Mouse (Mus musculus): ENCODE measurements at regions not wholly inside any gene's neighbourhood (a gene's known extent, or its start where the extent isn't known, plus 50 kb on each side); places are given as distances from the start of the nearest gene placed in this dataset.

- no peak for TF ChIP-seq CTCF (IDR thresholded peaks at IDR 0.05; ENCODE audit: insufficient read depth, low read depth, low read length)
- no peak for TF ChIP-seq POLR2A (IDR thresholded peaks at IDR 0.05; ENCODE audit: insufficient read depth, low read depth, low read length)
Observed at GRCm38 (mm10) chr6:50776236-50776832, 122.1 kb upstream of the Npvf start.
